Mouse (Mus musculus): Measurements from ENCODE around the gene Mknk2.

Mknk2 gene

DNA sequence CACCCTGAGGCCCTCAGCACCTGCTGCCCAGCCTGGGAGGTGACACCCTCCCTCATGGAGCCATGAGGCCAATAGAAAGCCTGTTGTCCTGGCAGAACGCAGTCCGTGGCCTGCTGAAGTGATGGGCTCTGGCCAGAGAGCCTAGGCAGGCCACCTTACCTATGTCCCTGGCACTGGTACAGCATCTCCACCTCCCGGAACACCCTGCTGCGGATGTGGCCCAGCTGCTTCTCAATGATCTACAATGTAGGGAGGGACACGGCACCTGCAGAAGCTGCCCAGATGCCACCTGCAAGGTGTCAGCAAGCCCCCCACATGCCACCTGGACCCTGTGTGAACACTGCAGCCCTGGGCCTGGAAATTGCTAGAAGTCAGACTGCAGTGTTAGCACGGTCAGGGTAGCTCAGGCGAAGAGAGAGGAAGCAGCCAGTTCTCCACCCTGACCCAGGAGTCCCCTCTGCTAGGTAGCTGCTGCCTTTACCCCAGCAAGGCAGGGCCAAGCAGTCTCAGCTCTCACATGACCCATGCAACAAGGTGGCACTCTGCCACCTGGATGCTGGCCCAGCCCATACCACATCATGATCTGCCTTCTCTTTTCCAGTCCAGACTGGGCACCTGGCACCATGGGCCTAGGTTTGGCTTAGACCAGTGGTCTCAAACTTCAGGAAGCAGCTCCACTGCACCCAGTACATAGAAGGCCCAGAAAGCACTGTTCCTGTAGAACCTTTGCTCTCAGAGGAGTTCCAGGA is 8.0 kb downstream of the Mknk2 start:
- DNase-seq, result no peak

GRCm38 (mm10) chr10:80669018-80669417 is 8.9 kb downstream of the Mknk2 start:
- DNase-seq, result no peak

DNA sequence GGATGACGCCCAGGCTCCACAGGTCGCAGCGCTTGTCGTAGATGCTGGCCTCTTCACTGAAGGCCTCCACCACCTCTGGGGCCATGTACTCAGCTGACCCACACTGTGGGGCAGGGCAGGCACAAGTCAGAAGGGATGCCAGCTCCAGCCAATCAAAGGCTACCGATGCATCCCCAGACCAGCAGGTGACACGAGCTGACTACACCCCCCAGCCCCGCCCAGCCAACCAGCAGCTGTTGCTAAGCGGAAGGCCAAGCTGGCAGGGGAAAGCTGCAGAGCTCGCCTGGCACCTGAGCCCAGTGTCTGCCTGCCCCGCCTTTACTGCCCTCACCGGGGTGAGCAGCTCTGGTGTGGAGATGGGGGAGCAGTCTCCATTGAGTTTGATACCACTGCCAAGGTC is 9.3 kb downstream of the Mknk2 start:
- peak; percentile 67 to 71 for DNase-seq

GRCm38 (mm10) chr10:80666837-80667412 is 11.0 kb downstream of the Mknk2 start:
- no peak for DNase-seq

DNA sequence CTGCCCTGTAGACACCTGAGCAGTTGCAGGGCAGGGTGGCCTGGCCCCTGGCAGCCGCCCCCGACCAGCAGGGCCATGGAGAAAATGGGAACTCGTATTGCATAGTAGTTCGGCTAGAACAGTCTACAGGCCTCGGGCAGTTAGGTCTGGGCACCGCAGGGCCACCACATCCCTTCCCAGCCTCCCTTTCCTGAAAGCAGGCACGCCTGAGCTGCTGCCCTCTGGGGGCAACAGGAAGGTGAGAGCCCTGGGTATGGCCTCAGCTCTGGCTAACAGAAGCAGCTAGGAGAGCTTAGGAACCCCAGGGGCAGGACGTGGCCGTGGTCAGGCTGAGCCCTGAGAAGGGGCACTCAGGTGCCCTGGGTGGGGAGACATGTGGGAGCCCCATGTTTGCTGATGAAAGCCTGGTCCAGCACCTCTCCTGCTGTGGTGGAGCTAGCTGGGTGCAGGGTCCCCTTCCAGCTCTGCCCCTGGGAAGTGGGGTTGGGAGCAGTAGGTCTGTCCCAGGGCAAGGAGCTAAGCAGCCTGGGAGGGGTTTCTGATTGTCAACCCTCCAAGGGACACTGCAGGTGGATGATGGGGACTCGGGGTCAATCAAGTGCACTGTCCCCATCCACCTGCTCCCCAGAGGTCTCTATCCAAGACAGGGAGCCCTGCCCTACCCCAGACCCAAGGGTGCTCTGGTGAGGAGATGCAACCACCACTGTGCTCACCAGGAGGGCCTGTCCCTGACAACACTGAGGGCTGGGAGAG is 11.8 kb downstream of the Mknk2 start:
- DNase-seq, result no peak

- no peak for DNase-seq
Measured at GRCm38 (mm10) chr10:80665459-80665858, 12.5 kb downstream of the Mknk2 start.

DNA sequence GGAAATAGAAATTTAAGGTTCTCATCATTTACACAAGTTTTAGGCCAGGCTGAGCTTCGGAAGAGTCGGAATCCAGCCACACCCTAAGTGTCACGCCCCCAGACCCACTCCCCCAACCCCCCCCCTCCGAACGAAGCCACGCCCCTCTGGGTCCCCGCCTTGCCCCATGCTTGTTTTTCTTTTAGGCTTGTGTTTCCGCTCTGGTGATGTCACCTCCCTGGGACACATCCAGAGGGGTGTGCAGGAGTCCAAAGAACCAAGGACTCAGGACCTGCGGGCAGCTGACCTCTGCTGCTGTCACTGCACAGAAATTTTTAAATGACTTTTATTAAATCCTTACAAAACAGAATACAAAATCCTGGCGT is 12.9 kb downstream of the Mknk2 start:
- DNase-seq, result no peak

GRCm38 (mm10) chr10:80664197-80665015 is 13.5 kb downstream of the Mknk2 start:
- DNase-seq, result peak in 1 of 2 experiments; percentile 33

DNA sequence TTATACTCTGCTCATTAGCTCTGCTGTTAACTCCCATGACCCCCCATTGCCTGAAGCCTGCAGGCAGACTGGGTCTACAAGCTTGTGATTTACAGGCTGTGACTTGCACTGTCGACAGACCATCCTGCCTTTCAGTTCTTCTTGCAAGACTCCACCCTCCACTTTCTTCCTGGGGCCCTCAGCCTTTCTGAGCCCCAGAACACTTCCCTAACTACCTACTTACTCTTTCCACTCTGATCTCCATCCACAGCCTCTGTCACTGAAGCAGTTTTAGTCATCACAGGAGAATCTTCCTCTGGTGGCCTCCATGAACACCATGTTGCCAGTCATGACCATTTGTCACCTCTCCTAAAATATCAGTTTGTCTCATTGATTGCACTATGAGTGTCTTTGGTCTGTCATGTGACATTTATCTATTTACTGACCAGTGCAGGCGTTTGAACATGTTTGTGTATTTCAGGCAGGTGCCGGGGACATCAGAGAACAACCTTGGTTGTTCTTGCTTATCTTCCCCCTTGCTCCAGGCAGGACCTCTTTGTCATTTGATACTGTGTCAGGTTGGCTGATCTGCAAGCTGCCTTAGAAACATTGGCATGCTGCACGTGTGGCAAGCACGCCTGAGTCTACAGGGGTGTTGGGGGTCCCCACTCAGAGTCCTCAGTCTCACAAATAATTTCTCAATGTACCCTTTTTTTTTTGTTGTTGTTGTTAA is 14.3 kb downstream of the Mknk2 start:
- DNase-seq, result peak; percentile 47 to 51

DNA sequence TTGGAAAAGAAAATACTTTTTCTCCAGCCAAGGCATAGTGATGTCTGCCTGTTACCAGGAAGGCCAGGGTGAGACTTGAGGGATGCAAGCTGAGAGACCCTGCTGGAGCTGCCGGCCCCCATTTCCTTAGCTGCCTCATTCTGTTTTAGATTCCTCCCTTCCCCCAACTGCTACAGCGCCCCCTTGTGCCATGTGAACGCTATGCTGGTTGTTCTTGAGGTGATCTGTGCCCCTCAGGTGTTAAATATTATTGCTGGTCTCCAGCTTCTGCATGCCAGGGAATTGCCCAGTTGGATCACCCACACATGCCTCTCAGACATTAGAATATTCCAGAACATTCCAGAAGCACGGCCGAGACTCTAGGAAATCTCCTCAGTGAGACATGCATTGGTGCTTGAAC is 16.8 kb downstream of the Mknk2 start:
- DNase-seq, result peak; percentile 91 to 92

DNA sequence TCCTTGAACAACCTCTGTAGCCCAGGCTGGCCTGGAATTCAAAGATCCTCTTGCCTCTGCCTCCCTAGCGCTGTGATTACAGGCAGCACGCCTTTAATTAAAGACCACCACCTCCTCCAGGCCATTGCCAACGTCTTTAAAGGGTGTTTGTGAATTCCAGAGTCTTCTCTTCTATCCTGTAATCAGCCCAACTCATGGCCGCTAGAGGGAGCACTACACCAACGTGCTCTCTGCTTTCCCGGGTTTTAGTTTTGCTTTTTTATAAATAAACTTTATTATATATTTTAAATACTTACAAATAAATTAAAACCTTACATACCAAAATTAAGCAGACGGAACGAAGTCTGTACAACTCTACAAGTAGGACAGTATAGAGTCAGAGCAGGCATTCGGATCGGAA is 18.7 kb downstream of the Mknk2 start:
- peak; percentile 81 to 82 for DNase-seq

GRCm38 (mm10) chr10:80658841-80659202 is 19.1 kb downstream of the Mknk2 start:
- peak; percentile 55 to 56 for DNase-seq

DNA sequence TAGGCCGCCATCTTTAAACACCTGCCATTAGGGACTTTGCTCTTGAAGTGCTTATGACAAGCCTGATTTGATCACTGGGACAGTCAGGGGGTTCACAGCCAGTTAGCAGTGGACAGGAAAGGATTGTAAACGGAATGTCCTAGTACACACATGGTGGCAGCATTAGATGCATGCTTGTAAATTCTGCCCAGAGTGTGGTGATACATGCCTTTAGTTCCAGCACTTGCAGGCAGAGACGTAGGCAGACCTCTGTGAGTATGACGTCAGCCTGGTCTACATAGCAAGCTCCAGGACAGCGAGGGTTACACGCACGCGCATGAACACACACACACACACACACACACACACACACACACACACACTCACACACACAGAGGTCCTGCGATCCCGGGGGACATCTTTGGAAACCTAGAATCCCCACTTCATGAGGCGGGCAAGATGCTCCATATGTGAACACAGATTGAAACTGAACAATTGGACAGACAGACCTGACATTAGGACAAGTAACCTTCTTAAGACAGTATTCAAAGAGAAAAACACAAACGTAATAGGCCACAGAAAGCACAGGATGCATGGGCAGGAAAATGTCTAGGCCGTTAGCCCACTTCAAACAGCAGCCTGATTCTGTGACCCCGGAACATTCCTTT is 19.6 kb downstream of the Mknk2 start:
- DNase-seq, result no peak

DNA sequence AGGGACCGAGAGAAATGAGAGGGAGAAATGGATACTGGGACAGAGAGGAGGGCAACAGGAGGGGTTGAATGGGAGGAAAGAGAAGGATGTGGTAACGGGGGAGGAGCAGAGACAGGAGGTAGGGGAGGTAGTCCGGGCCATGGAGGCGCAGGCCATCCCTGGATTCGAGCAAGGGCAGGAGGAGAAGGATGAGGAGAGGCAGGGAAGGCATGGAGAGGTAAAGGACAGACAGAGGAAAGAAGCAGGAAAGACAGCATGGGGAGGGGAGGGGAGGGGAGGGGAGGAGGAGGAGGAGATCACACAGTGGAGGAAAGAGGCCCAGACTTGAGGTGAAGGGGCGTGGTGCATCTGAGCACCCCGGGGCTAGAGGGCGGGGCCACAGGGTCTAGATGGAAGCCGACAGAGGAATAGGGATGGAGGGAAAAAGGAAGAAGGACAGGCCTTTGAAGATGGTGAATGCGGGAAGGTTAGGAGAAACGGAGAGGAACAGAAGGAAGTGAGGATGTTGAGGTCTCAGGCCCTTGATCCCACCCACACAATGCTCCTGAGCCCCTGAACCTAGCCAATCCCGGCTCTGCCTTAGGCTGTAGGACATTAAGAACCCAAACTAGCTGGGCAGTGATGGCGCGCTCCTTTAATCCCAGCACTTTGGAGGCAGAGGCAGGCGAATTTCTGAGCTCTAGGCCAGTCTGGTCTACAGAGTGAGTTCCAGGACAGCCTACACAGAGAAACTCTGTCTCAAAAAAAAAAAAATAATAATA is 20.9 kb downstream of the Mknk2 start, which contains the start of gene Btbd2:
Btbd2 (minus strand) TSS at position 209 of the 761 bp plus-strand sequence.
- DNase-seq, result no peak

DNA sequence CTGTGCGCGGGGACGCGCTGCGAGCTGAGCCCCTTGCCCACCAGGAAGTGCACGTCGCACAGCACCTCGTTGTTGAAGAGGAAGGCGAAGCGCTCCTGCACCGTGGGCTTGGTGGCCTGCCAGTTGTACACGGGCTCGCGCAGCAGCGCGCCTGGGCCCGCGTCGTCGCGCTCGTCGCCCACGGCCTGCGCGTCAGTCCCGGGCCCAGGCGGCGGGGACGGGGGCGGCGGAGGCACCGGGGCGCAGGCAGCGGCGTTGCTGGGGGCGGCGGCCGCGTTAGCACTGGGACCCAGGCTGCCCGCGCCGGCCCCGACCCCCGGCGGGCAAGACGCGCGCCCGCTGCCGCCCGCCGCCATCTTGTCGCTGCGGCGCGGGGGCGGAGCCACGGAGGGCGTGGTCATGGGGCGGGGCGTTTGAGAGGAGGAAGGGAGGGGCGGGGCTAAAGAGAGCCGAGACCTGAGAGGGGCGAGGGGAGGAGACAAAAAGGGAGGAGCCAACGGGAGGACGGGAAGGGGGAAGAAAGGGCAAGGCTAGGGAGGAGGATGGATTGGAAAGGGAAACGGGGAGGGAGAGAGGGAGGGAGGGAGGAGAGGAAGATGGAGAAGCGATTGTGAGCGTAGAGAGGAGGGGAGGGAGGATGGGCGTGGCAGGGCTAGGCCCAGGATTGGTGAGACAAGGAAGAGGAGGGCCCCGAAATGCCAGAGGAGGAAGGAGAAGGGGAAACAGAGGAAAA is 21.6 kb downstream of the Mknk2 start:
- peak; percentile 97 to 98 for DNase-seq

DNA sequence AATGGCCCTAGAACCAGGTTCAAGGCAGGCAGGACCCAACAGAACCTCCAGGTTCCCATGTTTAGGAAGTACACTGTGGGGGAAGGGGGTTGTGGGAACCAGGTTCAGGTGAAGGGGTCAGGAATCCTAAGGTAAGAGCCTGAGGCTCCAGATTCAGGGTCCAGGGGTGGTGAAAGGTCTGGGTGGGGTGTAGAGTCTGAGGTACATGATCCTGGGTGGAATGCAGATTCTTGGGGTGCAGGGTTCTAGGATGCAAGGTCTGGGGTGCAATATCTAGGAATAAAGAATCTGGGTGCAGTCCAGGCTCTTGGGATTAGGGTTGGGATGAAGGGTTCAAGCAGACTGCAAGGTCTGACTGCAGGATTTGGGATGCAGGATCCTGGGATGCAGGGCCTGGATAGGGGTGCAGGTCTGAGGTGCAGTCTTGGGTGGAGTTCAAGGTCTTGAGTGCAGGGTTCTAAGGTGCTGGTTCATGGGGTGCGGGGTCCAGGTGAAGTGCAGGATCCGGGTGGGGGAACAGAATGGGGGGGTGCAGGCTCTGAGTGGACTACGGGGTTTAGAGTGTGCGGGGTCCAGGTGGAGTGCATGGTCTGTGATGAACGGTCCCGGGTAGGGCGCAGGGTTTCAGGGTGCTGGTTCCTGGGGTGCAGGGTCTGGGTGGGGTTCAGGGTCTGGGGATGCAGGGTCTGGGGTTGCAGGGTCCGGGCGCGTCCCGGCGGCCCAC is 22.3 kb downstream of the Mknk2 start:
- DNase-seq, result no peak

GRCm38 (mm10) chr10:80654866-80655265 is 23.0 kb downstream of the Mknk2 start:
- DNase-seq, result no peak

DNA sequence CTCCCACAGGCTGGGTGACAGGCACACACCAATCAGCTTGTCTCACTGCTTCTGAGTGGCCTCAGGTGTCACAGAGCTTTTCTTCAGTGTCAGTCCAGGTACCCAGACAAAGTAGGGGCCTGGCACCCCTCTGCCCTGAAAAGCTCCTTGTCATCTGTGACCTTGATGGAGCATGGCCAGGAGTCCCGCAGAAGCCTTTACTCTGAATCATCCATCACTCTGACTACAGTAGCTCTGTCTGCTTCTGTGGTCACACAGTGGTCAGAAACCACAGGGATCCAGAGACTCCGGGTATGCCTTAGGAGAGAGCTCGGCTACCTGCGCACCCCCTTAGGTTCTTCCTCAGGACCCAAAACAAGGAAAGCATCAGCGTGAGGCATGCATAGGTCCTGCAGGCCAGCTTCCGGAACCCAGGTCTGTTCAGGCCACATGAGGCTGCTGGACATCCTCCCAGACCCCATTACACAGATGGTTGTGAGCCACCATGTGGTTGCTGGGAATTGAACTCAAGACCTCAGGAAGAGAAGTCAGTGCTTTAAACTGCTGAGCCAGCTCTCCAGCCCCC is 24.7 kb downstream of the Mknk2 start:
- DNase-seq, result no peak

- no peak for DNase-seq
Measured at GRCm38 (mm10) chr10:80650392-80650791, 27.5 kb downstream of the Mknk2 start.

Measured in B cell, adult 2 months (primary cell).